Mouse (Mus musculus) G1E (cell line): ENCODE measurements at regions not wholly inside any gene's neighbourhood (a gene's known extent, or its start where the extent isn't known, plus 50 kb on each side); places are given as distances from the start of the nearest gene placed in this dataset.

ENCODE experiments used
- ATAC-seq: 2 replicates; pipeline ENCODE4 v1.8.0; 2016; ENCODE audit warnings: mild to moderate bottlenecking; ENCODE audit not compliant: insufficient number of reproducible peaks, poor library complexity, low FRiP score, severe bottlenecking; ENCODE audit errors: extremely low read depth
- DNase-seq: peaks from one replicate; pipeline ENCODE4 v3.0.0; 2012; ENCODE audit warnings: low spot score
- H3K27me3 ChIP-seq: 2 replicates; pipeline ENCODE4 v1.6.1; 2012; ENCODE audit warnings: mild to moderate bottlenecking, low read length, inconsistent platforms; ENCODE audit not compliant: insufficient read depth
- H3K36me3 ChIP-seq: replicated peaks from 2 replicates; pipeline ENCODE3; 2012; ENCODE audit warnings: mild to moderate bottlenecking, inconsistent platforms
- H3K4me1 ChIP-seq: 2 replicates; pipeline ENCODE4 v1.6.1; 2012; ENCODE audit warnings: low read depth, low read length, inconsistent platforms, mixed read lengths; ENCODE audit not compliant: insufficient read depth
- H3K4me3 ChIP-seq: 2 replicates; pipeline ENCODE4 v1.5.1; 2012; ENCODE audit warnings: low read depth, mild to moderate bottlenecking, inconsistent platforms, low read length, moderate library complexity, mixed read lengths
- H3K9me3 ChIP-seq: replicated peaks from 2 replicates; pipeline ENCODE4 v1.6.1; 2012; ENCODE audit warnings: inconsistent platforms
- CTCF ChIP-seq: IDR thresholded peaks from 2 replicates; pipeline ENCODE4 v1.5.1; 2012; ENCODE audit warnings: low read depth, low read length, inconsistent platforms, mixed read lengths
- GATA1 ChIP-seq: IDR thresholded peaks from 2 replicates; pipeline ENCODE4 v1.6.1; 2012; ENCODE audit warnings: borderline replicate concordance, low read length, inconsistent platforms, mixed read lengths
- GATA2 ChIP-seq: IDR thresholded peaks from 2 replicates; pipeline ENCODE4 v1.6.1; 2012; ENCODE audit warnings: low read depth, low read length, inconsistent platforms, borderline replicate concordance
- POLR2AphosphoS5 ChIP-seq: IDR thresholded peaks from 2 replicates; pipeline ENCODE4 v1.6.1; 2012; ENCODE audit warnings: low read depth, low read length, inconsistent platforms; ENCODE audit not compliant: insufficient replicate concordance
- TAL1 ChIP-seq: conservative IDR thresholded peaks from 2 replicates; pipeline ENCODE4 v1.6.1; 2012; ENCODE audit warnings: low read depth, low read length, inconsistent platforms, mixed read lengths

DNA sequence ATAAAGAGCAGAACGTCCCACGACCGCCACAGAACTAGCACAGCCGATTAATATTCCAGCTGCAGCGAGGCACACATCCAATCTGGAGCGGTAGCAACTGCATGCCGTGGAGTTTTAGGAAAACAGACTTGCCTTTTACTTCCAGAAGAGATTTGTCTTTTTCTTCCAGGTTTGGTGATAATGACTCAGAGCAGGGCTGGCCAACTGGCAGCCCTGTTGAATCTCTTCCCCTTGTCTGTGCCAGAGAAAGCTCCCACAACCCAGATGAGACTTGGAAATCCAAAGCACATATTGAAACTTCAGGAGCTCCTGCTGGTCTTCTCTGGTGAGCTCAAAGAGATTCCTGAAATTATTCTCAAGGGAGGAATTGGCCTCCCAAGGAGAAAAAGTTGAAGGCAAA, 709.8 kb downstream of the Defb40 start:
- Histone ChIP-seq H3K27me3 (no peaks in the 10 kb centered on the region), H3K9me3 (no peaks in the 10 kb centered on the region), H3K36me3 (no peaks in the 10 kb centered on the region), H3K4me3 (no peak overlapping the region), H3K4me1 (no peaks in the 10 kb centered on the region)
- DNase-seq (no peak), ATAC-seq (no peak)
- TF ChIP-seq CTCF (no peak), GATA1 (no peak), POLR2AphosphoS5 (no peak), GATA2 (no peak), TAL1 (no peak)

DNA sequence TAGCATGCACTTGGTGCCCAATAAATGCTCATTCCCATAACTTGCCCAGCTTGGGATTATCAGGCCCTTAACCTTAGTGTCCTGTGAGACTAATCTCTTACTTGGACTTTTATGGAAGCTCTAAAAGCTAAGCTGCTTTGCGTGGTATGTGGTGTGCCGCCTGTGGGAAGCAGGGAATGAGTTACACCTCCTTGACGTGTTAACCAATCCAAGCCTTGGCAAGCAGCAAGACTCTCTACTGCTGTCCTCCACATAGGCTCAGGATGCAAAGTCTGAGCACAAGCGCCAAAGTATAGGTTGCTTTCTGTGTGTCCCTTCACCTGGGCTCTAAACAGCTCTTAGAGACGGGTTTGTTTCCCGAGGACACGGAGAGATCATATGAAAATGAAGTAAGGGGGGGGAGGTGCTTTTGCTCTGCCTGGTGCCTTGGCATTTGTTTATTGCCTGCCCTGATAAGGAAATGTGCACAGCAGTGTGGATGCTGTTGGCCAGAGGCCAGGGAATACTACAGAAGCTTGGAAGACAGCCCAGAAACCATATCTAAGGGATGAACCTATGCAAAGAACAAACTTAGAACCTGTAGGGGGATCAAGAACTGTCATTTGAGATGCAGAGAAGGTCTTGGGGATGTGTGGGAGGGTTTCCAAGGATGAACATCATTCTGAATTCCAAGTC, 719.6 kb downstream of the Defb40 start:
- no peaks in the 10 kb centered on the region for H3K9me3 ChIP-seq
- no peaks in the 10 kb centered on the region for H3K36me3 ChIP-seq
- ATAC-seq (no peak), DNase-seq (no peak)
- TF ChIP-seq POLR2AphosphoS5 = no peak
- no peak for TF ChIP-seq TAL1
- no peak for TF ChIP-seq GATA1
- TF ChIP-seq GATA2 = no peak
- TF ChIP-seq CTCF = no peak
- H3K4me1 ChIP-seq = no peaks in the 10 kb centered on the region
- no peak overlapping the region for H3K4me3 ChIP-seq
- H3K27me3 ChIP-seq = no peaks in the 10 kb centered on the region

DNA sequence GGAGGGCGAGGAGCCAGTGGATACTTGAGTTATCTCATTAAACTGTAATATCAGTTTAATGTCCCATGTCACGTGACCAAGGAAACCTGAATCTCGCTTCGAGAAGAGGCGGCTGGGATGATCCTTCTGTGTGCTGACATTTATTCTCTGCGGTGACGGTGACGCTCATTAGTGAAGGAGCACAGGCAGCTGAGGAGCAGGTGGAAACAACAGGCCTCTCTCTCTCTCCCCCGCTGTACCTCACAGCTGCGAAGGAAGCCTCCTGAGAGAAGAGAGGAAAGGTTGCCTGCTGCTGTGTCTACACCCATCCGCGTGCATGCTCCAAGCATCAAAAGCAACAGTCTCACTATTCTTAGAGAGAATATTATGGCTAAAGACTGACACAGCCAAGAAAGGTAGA, 731.8 kb downstream of the Defb40 start:
- no peaks in the 10 kb centered on the region for H3K27me3 ChIP-seq
- H3K4me1 ChIP-seq = no peaks in the 10 kb centered on the region
- TF ChIP-seq POLR2AphosphoS5 (no peak), GATA1 (no peak), TAL1 (no peak), CTCF (no peak), GATA2 (no peak)
- DNase-seq (no peak), ATAC-seq (no peak)
- no peaks in the 10 kb centered on the region for H3K36me3 ChIP-seq
- no peaks in the 10 kb centered on the region for H3K9me3 ChIP-seq
- no peak overlapping the region for H3K4me3 ChIP-seq

DNA sequence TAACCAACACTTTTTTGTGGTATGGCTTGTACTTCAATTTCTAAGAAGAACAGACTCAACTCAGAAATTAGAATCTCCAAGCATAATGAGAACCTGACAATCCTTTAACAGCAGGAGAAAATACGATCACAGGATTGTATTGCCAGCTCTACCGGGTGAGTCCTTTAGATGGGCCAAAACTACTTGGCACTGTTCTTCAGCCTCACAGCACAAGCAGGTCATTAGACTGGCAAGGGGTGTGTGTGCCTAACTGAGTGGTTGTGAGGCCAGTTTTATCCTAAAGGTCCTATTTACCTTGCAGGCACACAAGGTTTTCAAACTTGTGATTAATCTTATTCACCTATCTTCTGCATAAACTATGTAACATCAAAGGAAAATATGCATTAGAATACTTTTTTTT, 760.5 kb downstream of the Defb40 start:
- H3K9me3 ChIP-seq = no peaks in the 10 kb centered on the region
- no peaks in the 10 kb centered on the region for H3K4me1 ChIP-seq
- ATAC-seq (no peak), DNase-seq (no peak)
- H3K27me3 ChIP-seq = no peaks in the 10 kb centered on the region
- no peak for TF ChIP-seq CTCF
- H3K4me3 ChIP-seq = no peak overlapping the region
- no peaks in the 10 kb centered on the region for H3K36me3 ChIP-seq

DNA sequence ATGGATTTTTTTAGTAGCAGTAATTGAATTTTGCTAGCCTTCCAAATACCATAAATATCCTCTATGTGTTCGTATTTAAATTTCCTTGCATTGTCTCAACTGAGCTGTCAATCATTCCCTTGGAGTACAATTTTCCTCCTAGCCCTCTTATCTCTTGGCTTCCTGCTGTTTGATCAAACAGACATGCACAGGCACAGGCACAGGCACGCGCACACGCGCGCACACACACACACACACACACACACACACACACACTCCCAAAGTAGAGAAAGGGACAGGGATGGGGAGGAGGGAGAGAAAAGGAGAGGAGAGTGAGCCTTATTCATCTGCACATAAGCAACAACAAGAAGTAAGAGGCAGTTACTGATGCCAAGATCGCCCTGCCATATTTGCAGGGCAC, 760.9 kb downstream of the Defb40 start:
- no peaks in the 10 kb centered on the region for H3K36me3 ChIP-seq
- H3K9me3 ChIP-seq = no peaks in the 10 kb centered on the region
- H3K27me3 ChIP-seq = no peaks in the 10 kb centered on the region
- DNase-seq (no peak), ATAC-seq (no peak)
- no peak for TF ChIP-seq POLR2AphosphoS5
- TF ChIP-seq TAL1 = no peak
- TF ChIP-seq CTCF = no peak
- TF ChIP-seq GATA1 = no peak
- no peak for TF ChIP-seq GATA2
- no peak overlapping the region for H3K4me3 ChIP-seq
- no peaks in the 10 kb centered on the region for H3K4me1 ChIP-seq

DNA sequence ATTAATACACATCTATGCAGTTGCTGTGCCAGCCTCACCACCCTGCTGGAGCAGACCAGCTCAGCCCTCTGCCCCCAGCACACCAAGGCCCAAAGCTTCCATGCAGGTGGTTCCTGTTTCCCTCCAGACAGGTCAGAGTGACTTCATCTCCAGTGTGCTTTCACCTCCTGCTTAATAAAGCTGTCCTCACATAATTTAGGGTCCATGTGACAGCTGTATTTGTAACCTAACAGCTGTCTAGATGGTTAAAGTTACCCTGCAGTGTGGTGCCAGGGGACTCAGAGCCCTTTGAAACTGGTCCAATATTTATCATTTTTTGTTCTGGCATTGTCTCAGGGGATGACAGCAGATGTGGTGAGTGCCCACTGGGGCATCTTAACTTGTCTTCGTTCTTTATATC, 761.5 kb downstream of the Defb40 start:
- H3K36me3 ChIP-seq = no peaks in the 10 kb centered on the region
- H3K4me1 ChIP-seq = no peaks in the 10 kb centered on the region
- ATAC-seq (no peak), DNase-seq (no peak)
- H3K4me3 ChIP-seq = no peak overlapping the region
- TF ChIP-seq TAL1 = no peak
- TF ChIP-seq GATA2 = no peak
- TF ChIP-seq POLR2AphosphoS5 = no peak
- TF ChIP-seq CTCF = no peak
- no peaks in the 10 kb centered on the region for H3K27me3 ChIP-seq
- no peaks in the 10 kb centered on the region for H3K9me3 ChIP-seq

DNA sequence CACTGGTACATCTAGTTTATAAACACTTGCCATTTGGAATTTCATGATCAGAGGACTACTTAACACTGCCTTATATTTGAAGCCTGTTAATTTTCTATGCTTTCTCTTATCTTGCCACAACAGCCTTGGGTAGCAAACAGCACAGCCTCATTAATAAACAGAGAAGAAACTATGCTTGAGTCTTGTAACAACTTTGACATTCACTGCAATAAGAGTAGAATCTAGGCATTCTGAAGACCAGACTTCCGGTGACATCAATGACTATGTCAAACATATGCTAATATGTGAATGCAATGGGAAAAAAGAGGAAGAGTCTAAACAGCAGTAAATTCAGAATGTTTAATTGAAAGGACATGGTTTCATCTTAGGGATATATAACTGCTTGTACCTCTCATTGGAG, 768.0 kb downstream of the Defb40 start:
- TF ChIP-seq TAL1 (no peak), POLR2AphosphoS5 (no peak), CTCF (no peak), GATA1 (no peak), GATA2 (no peak)
- Histone ChIP-seq H3K4me3 (no peak overlapping the region), H3K27me3 (no peaks in the 10 kb centered on the region), H3K36me3 (no peaks in the 10 kb centered on the region), H3K9me3 (peaks cover 6% of the 10 kb centered on the region), H3K4me1 (no peaks in the 10 kb centered on the region)
- DNase-seq (no peak), ATAC-seq (no peak)
